Mouse (Mus musculus) spleen, adult 18-20 months (tissue): Measurements from ENCODE around the gene Vars.
"Not testable (repeated sequence)": the region's sequence is repeated elsewhere in the genome, so short reads cannot be mapped to it uniquely, and the experiment has no call there.

Source experiments
- DNase-seq, 2 experiments: peaks; one replicate each; pipeline ENCODE4 v3.0.0; 2022; ENCODE audit warnings: mixed read lengths in 2 of 2

The Vars gene

DNA sequence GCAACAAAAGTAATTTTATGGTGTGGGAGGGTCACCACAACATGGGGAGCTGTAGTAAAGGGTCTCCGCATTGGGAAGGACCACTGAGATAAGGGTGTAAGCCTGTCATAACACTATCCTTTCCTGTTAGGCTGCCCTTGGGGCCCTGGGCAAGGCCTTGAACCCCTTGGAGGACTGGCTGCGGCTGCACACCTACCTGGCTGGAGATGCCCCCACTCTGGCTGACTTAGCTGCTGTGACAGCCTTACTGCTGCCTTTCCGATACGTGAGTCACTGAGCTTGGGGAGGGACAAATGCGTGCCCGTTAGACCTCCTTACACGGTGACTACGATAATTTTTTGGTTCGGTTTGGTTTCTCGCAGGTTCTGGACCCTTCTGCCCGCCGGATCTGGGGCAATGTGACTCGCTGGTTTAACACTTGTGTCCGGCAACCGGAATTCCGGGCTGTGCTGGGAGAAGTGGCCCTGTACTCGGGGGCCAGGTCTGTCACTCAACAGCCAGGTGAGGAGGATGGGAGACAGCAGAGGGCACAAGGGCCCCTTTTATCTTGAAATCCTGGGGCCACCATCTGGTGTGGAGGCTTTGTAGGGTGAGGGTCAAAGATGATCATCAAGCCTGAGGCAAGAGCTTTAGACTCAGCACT is 3.4 kb downstream of the Vars start:
- DNase-seq = no peak

DNA sequence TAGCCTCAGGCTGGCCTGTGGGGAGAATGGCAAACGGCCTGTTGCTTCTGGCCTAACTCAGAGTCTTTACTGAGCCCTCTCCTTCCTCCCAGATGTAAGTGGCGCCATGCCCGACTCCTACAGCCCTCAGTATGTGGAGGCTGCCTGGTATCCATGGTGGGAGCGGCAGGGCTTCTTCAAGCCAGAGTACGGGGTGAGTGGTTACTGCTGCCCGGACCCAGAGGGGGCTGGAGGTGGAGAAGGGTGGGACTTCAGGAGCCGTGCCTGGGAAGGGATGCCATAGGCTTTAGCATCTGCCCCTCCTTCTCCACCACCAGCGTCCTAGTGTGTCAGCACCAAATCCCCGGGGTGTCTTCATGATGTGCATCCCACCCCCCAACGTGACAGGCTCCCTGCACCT is 4.4 kb downstream of the Vars start:
- DNase-seq = no peak

DNA sequence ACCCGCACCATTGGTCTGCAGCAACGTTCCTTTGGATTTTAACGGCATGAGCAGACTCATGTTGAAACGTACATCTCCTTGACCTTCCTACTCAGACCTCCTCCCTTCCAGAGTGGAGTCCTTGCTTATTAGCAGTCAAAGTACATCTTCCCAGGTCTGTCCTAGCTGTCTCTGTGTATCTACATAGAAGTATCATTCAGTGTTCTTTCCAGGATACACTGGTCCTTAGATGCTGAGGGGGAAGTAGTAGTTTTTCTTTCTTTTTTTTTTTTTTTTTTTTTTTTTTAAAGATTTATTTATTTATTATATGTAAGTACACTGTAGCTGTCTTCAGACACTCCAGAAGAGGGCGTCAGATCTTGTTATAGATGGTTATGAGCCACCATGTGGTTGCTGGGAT is 5.1 kb downstream of the Vars start:
- not testable (repeated sequence) for DNase-seq

DNA sequence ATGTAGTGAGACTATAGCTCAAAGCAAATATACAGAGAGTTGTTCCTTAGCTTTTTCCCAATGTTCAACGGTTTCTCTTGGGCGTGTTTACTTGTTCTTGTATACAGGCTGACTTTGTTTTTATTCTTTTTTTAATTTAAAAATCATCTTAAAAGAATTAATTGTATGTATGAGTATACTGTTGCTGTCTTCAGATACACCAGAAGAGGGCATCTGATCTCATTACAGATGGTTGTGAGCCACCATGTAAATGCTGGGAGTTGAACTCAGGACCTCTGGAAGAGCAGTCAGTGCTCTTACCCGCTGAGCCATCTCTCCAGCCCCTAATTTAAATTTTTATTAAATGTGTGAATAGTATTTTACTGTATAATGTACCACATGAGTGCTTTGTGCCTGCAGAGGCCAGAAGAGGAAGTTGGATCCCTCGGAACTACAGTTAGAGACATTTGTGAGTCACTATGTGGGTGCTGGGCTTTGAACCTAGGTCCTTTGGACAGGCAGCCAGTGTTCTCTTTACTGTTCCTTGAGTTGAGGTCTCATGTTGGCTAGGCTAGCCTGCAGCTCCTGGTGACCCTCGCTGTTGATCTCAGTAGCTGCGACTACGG is 6.7 kb downstream of the Vars start:
- DNase-seq = no peak

DNA sequence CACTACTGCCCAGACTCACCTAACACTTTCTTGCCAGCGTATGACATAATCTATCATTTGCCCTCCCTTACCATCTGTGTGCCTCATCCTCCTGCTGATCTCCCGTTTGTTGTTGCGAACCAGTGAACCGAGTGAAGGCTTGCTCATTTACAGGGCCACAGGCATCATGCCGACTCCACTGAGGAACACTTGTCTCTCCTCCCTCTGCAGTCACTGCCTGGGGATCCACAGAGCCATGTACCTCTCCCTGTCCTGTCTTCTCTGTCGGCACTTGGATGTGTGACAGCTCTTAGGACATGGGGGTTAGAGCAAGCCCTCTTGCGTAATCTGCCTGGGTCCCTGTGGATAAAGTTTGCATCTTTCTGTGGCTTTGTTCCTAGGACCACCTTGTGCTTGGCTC is 8.8 kb downstream of the Vars start:
- DNase-seq = no peak

DNA sequence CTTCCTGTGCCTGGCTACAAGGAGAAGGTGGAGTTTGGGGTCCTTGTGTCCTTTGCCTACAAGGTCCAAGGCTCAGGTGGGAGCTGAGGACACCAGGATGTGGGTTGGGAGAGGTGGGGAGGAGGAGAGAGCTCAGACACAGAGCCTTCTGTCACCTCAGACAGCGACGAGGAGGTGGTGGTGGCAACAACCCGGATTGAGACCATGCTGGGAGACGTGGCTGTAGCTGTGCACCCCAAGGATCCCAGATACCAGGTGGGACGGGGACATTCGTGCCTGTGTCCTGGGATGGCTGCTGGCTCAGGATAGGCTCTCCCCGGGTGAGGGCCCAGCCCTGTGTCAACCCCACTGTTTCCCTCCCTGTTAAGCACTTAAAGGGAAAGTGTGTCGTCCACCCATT is 10.7 kb downstream of the Vars start:
- DNase-seq = no peak

DNA sequence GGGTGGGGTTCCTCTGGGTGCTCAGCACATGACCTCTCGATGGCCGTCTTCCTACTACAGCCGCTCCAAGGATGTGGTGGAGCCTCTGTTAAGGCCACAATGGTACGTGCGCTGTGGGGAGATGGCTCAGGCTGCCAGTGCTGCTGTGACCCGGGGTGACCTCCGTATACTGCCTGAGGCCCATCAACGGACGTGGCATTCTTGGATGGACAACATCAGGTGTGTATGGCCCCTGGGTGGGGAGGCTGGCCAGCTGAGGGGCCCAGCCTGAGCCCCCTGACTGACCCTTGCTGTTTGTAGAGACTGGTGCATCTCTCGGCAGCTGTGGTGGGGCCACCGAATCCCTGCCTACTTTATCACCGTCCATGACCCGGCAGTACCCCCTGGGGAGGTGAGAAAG is 11.6 kb downstream of the Vars start:
- no peak for DNase-seq

DNA sequence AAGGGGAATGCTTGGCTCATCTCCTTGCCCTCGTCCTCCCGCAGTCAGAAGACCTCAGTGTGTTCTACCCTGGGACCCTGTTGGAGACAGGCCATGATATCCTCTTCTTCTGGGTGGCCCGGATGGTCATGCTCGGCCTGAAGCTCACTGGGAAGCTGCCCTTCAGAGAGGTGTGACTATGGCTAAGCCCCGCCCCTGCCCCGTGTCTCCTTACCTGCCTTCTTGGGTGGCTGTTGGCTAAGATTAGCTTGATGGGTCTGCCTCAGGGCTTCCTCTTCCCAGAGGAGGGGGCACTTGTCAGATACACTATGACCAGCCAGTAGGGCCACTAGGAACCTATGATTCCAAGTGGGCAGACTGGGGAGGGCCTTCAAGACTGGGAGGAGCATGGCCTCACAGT is 12.4 kb downstream of the Vars start:
- no peak for DNase-seq

DNA sequence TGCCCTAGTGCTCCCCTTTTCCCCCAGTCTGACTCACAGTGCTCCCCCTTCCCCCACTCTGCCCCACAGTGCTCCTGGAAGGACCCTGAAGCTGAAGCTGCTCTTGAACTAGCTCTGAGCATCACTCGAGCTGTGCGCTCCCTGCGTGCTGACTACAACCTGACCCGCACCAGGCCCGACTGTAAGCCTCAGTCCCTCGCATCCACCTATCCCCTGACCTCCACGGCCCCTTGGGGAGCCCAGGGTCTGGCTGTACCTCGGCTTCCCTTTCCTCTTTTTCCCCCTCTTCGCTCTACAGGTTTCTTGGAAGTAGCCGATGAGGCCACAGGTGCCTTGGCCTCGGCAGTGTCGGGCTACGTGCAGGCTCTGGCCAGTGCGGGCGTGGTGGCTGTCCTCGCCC is 14.5 kb downstream of the Vars start:
- DNase-seq = no peak

DNA sequence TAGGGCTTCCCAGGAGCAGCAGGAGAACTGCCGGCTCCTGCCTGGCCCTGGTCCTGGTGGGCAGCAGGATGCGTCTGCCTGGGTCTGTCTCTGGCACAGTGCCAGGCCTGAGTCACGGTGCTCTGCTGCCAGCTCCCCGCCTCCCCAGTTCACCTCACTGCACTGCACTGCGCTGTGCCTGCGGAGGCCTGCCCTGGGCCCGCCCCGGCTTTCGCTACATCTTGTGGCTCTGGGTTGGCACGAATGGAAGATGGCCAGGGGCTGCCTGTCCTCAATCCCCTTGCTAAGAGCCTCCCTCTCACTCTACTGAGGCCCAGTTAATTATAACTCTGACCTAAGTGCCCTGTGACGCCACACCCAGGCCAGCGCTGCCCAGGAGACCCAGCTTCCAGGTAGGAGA is 15.6 kb downstream of the Vars start, which contains the start of gene Vwa7:
TSS of gene Vwa7 (plus strand) at position 204 of the 400 bp plus-strand sequence.
- DNase-seq = no peak

DNA sequence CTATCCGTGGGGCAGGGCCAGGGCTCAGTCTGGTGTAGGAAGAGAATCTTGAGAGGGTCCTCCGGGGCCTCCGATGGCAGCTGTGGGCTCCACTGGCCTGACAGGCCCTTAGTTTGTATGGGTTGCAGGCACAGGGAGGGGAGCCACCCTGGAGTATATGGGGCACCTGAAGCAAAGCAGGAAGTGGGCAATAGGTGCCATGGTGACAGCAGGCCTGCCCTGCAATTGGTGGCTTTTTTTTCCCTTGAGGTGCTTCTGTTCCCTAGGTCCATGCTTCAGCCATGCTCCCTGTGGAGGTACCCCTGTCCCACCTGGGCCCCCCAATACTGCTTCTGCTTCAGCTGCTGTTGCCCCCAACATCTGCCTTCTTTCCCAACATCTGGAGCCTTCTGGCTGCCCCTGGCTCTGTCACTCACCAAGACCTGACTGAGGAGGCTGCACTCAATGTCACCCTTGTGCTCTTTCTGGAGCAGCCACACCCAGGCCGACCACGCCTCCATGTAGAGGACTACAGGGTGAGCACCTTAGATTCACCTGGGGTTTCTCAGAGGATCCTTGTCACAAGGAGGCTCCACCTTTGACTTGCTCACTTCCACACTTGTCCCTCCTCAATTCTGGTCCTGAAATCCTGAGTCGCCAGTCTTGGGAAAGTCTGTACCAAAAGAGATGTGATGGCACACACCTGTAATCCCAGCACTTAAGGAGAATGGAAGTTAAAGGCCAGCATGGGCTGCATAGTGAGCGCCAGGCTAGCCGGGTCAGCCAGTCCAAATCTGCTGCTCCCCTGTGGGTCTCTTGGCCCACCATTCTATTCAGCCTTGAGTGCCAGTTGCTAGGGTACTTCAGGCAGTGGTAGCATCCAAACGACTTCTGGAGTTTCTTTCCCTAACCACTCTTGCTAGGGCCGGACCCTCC is 16.3 kb downstream of the Vars start:
- no peak for DNase-seq

- DNase-seq = no peak
Measured at GRCm38 (mm10) chr17:35017706-35018030, 16.9 kb downstream of the Vars start.

DNA sequence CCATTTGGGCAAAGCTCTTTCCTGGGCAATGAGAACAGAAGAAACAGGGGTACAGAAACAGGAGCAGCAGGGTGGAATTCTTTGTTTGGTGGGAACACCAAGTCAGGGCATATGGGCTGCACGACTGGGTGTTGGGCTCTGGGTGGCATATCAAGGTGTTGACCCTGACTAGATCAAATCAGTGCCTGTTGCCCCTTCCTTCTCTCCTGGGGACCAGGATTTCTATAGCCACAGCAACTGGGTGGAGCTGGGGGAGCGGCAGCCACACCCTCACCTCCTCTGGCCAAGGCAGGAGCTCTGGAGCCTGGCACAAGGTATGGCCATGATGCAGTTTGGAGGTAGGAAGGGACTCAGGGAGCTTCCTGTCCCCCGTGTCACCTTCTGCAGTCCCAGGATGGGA is 17.4 kb downstream of the Vars start:
- DNase-seq = no peak

DNA sequence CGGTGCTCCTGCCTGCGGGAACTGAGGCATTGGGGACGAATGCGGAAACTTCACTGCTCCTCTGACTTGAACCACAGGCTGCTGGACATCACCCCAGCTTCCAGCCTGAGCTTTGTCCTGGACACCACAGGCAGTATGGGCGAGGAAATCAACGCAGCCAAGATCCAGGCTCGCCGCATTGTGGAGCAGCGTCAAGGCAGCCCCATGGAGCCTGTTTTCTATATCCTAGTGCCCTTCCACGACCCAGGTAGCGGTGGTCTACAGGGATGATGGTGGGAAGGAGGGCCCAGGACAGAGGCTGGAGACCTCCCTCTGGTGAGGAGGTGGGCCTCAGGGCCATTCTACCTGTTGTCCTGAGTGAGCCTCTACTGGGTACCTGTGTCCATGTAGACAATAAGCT is 19.1 kb downstream of the Vars start:
- no peak for DNase-seq

- no peak for DNase-seq
Measured at GRCm38 (mm10) chr17:35020551-35020950, 19.8 kb downstream of the Vars start.

DNA sequence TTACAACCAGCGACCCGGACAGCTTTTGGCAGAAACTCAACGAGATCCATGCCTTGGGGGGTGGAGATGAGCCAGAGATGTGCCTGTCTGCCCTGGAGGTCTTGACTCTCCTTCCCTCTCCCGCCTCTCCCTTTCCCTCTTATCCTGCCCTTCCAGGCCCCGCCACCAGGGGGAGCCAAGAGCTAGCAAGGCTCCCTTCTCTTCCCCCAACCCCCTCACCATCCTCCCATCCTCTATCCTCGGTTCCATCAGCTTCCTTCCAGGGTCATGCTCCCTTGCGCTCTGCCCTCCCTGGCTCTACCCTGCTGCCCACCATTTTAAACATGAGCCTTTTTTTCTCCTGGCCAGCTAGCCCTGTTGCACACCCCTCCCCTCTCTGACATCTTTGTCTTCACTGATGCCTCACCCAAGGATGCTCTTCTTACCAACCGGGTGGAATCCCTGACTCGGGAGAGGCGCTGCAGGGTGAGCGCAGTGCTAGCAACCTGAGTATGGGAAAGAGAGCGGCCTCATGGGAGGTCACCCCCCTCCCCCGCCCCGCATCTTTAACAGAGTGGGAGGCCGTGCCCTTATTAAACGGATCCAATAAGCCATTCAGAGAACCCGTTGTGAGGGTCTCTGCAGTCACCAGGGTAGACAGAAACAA is 20.5 kb downstream of the Vars start:
- peak; percentile 71 to 90 for DNase-seq

DNA sequence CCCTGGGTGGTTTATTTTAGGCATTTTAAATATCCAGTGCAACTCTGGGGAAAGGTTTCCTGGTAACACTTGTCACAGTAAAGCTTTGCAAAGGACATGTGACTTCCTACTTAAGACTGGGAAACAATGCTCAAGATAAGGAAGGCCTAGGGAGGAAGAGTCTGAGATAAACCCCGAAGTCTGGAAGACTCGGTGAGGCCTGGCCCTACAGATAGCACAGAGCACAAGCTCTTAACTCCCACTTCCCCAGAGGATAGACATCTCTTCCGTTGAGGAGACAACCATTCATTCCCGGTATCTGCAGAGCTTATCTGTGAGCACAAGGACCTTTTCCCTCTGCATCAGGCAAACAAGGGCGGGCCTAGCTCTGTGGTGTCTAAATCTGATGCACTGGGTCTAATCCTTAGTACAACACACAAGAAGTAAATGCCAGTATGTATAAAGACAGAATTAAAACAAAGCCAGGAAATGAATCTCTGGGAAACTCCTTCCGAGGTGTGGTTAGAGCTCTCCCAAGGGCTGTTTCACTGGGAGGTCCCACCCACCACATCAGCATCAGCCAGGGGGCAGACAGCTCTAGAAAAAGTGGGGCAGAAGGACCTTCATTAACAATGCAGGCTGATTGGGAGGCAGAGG is 21.2 kb downstream of the Vars start:
- no peak for DNase-seq

- DNase-seq = no peak
Measured at GRCm38 (mm10) chr17:35022541-35023060, 21.8 kb downstream of the Vars start.

DNA sequence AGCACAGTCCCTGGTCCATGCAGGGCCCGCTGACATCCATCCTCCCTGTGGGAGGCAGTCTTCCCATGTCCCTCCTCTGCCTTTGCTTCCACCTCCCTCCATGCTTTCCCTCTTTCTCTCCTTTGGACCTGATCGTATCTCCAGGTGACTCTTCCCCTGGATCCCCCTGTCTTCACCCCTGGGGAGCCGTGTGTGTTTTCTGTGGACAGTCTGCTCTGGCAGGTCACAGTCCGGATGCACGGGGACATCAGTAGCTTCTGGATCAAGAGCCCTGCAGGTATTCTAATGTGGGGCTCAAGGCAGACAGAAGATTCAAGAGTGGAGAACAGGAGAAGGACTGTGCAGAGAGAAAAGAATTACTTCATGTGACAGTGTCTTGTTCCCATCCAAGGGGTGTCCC is 22.4 kb downstream of the Vars start:
- no peak for DNase-seq

DNA sequence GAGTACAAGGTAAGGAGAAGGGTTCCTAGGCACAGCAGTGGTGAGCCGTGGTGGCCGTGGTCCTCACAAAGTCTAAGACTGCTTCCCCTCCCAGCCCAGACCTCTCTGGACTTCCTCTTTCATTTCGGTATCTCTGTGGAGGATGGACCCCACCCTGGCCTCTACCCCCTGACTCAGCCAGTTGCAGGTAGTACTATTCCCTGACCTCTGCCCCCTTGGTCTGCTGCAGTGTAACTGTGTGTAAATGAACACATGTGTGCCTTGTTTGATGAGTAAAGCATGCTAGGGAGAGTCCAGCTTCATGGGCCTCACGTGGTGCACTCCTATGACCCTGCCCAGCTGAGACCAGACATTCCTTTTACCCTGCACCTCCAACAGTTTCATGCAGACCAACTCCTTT is 23.0 kb downstream of the Vars start:
- no peak for DNase-seq

DNA sequence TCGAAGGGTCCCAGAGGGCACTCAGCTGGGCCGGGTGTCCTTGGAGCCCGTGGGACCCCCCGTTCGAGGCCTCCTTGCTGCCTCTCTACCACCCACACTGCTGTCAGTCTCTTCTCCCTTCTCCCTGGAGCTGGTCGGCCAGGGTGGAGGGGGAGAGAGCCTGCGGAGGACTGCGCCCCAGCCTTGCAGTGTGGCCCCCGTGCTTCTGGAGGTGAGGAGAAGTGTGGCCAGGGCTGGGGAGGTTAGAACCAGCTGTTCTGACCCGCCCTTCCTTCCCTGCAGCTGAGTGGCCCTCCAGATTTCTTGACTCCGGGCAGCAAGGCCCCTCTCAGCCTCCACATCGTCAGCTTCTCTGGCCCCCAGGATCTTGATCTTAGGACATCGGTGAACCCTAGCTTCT is 23.5 kb downstream of the Vars start:
- DNase-seq = no peak

DNA sequence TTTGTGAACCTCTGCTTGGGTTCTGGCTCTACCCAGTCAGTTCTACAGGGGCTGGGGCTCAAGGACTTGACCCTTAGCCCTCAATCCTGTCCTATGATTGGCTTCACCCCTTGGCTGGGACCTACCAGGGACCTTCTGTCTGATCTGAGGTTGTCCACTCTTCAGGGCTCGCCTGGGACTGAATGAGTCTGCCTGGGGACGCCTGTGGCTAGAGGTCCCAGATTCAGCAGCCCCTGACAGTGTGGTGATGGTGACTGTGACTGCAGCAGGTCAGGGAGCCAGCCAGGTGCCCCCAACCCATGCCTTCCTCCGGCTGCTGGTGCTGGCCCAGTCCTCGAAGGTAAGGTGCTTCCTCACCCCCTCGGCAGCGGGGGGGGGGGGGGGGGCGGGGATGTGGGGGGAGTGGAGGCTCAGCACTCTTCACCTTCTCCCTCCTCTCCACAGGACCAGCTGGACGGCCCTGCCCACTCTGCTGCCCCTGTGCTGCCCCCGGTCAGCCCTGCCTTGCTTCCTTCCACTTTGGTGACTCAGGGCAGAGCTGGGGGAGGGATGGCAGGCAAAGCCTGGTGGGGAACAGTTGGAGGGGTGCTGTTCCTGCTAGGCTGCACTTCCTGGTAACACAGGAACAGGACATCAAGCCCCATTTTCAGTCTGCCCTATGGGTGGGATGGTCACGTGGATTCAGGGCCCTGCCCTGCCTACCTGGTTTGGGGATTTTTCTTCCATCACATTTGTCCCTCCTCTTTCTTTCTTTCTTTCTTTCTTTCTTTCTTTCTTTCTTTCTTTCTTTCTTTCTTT is 24.1 kb downstream of the Vars start:
- no peak for DNase-seq
